Mouse (Mus musculus) left cerebral cortex, postnatal 36 days (tissue): ENCODE measurements around the gene Lclat1. TPM values are rescaled to one million over a fixed set of nuclear protein-coding genes. Genes with fewer than 3 reads are reported as not detected.
A peak's percentile ranks its signal among the peaks of the same experiment; 100 is the strongest.

Experiments used
- DNase-seq, 2 experiments: peaks; one replicate each; pipeline ENCODE4 v3.0.0; 2021 to 2022; ENCODE audit warnings: low spot score in 2 of 2, mixed read lengths in 1 of 2
- intact Hi-C: fragments of 180-260 bp; cut with DNase I; formaldehyde crosslinking; loops from one replicate; pipeline ENCODE4 v1.15.1; 2025
- total RNA-seq, 2 experiments: library from RNA; stranded (reverse); gene quantifications; 2 replicates each; pipeline ENCODE4 v1.2.3; 2021

The Lclat1 gene
- total RNA-seq, 2 experiments from 2014 or later = 36.9 to 42.0 TPM

GRCm38 (mm10) chr17:73082506-73083196, 25.1 kb upstream of the Lclat1 start:
- intact Hi-C loops = no loop called here
- no peak for DNase-seq

GRCm38 (mm10) chr17:73087045-73087910, 20.5 kb upstream of the Lclat1 start:
- intact Hi-C loops = no loop called here
- no peak for DNase-seq

GRCm38 (mm10) chr17:73091368-73091767, 16.4 kb upstream of the Lclat1 start:
- no peak for DNase-seq
- intact Hi-C loops = no loop called here

- DNase-seq = no peak
- intact Hi-C loops = no loop called here
These were observed 15.4 kb upstream of the Lclat1 start for GRCm38 (mm10) chr17:73092103-73093097.

- no peak for DNase-seq
These were observed 12.7 kb upstream of the Lclat1 start for GRCm38 (mm10) chr17:73095070-73095469.

GRCm38 (mm10) chr17:73095585-73095984, 12.2 kb upstream of the Lclat1 start:
- intact Hi-C loops = loop anchor here (5.0 kb wide), 1 partner anchor 202 kb away; no protein-coding TSS in a partner anchor

More at GRCm38 (mm10) chr17:73095070-73095469, 12.7 kb upstream of the Lclat1 start:
- intact Hi-C loops = loop anchor here (5.0 kb wide), 1 partner anchor 202 kb away; no protein-coding TSS in a partner anchor

GRCm38 (mm10) chr17:73096484-73096883, 11.3 kb upstream of the Lclat1 start:
- intact Hi-C loops = loop anchor here (5.0 kb wide), 1 partner anchor 201 kb away; no protein-coding TSS in a partner anchor
- no peak for DNase-seq

More at GRCm38 (mm10) chr17:73095585-73095984, 12.2 kb upstream of the Lclat1 start:
- DNase-seq = no peak

GRCm38 (mm10) chr17:73098636-73099035, 9.1 kb upstream of the Lclat1 start:
- no peak for DNase-seq
- intact Hi-C loops = loop anchor here (5.0 kb wide), 1 partner anchor 199 kb away; no protein-coding TSS in a partner anchor

GRCm38 (mm10) chr17:73100396-73100795, 7.4 kb upstream of the Lclat1 start:
- intact Hi-C loops = loop anchor here (10.0 kb wide), 1 partner anchor 164 kb away; no protein-coding TSS in a partner anchor
- no peak for DNase-seq

- DNase-seq = no peak
- intact Hi-C loops = loop anchor here (10.0 kb wide), 1 partner anchor 162 kb away; no protein-coding TSS in a partner anchor
These were observed 5.2 kb upstream of the Lclat1 start for GRCm38 (mm10) chr17:73102538-73102937.

- DNase-seq = peak in 1 of 2 experiments; percentile 11
- intact Hi-C loops = loop anchor here (10.0 kb wide), 1 partner anchor 156 kb away; no protein-coding TSS in a partner anchor
These were observed 544 bp downstream of the Lclat1 start for GRCm38 (mm10) chr17:73108170-73108887.

- intact Hi-C loops = loop anchor here (10.0 kb wide), 1 partner anchor 156 kb away; no protein-coding TSS in a partner anchor
These were observed 1.1 kb downstream of the Lclat1 start for GRCm38 (mm10) chr17:73108888-73109259.

GRCm38 (mm10) chr17:73112128-73112527, 4.3 kb downstream of the Lclat1 start:
- no peak for DNase-seq
- intact Hi-C loops = no loop called here

More at GRCm38 (mm10) chr17:73108888-73109259, 1.1 kb downstream of the Lclat1 start:
- no peak for DNase-seq

GRCm38 (mm10) chr17:73112601-73113000, 4.8 kb downstream of the Lclat1 start:
- intact Hi-C loops = no loop called here
- DNase-seq = no peak

GRCm38 (mm10) chr17:73113230-73113629, 5.4 kb downstream of the Lclat1 start:
- intact Hi-C loops = no loop called here
- no peak for DNase-seq

GRCm38 (mm10) chr17:73118134-73118533, 10.3 kb downstream of the Lclat1 start:
- no peak for DNase-seq
- intact Hi-C loops = no loop called here

- intact Hi-C loops = no loop called here
- no peak for DNase-seq
These were observed 10.9 kb downstream of the Lclat1 start for GRCm38 (mm10) chr17:73118702-73119101.

- intact Hi-C loops = no loop called here
- no peak for DNase-seq
These were observed 11.4 kb downstream of the Lclat1 start for GRCm38 (mm10) chr17:73119150-73119549.
